Mouse (Mus musculus) limb, embryonic 11.5 days (tissue): Measurements from ENCODE around the gene Ccdc127. TPM values are rescaled to one million over a fixed set of nuclear protein-coding genes. Genes with fewer than 3 reads are reported as not detected.

Source experiments
- microRNA counts: library from miRNA; unstranded; fragments of <30 nt; microRNA quantifications from one replicate; lab custom pipeline; 2016
- microRNA-seq: library from miRNA; unstranded; fragments of <30 nt; microRNA quantifications from one replicate; pipeline ENCODE4, GENCODE M21; 2016
- polyA plus RNA-seq: library from polyadenylated mRNA; unstranded; fragments of >200 nt; fragmentation: Nextera tagmentation; extraction: Ambion mirVana; gene quantifications from 2 replicates; pipeline ENCODE4 v1.2.1, GENCODE M21; 2014

Ccdc127 gene
- polyA plus RNA-seq, 1 experiment from 2014 or later, result 57.4 TPM

MicroRNA genes within 50 kb of the gene (microRNA counts, 519-probe panel; counts per million panel counts)
- not detected for microRNA mmu-miR-692 (lab: Ali Mortazavi, UCI)

Small RNA genes lying within 50 kb of the gene (microRNA-seq; reads per million reads assigned to microRNA genes)
- not detected for gene Mir692-3

Other genes with a start within 250 kb of the Ccdc127 start
- gene Slc9a3, start 228.9 kb upstream of the Ccdc127 start, polyA plus RNA-seq, result 0.04 TPM in 1 of 2 replicates, not detected in the other
- gene Exoc3, start 141.6 kb upstream of the Ccdc127 start, polyA plus RNA-seq, result 80.7 and 85.2 TPM in 2 replicates
- gene Ahrr, start 58.0 kb upstream of the Ccdc127 start, polyA plus RNA-seq, result 0.96 and 1.3 TPM in 2 replicates
- 130 and 137 TPM in 2 replicates for gene Pdcd6, start 32.7 kb upstream of the Ccdc127 start, polyA plus RNA-seq
- 214 and 235 TPM in 2 replicates for gene Sdha, start within 50 bp of the Ccdc127 start, polyA plus RNA-seq
- not detected in 2 replicates for gene Lrrc14b, start 13.7 kb downstream of the Ccdc127 start, polyA plus RNA-seq
- 5.3 and 5.7 TPM in 2 replicates for gene Zfp72, start 40.5 kb downstream of the Ccdc127 start, polyA plus RNA-seq
- gene Ftl1-ps1, start 49.4 kb downstream of the Ccdc127 start, polyA plus RNA-seq, result 55.2 and 55.9 TPM in 2 replicates
- gene Zfp825, start 143.7 kb downstream of the Ccdc127 start, polyA plus RNA-seq, result 23.4 and 28.5 TPM in 2 replicates